Mouse (Mus musculus): Measurements from ENCODE around the gene Tnfaip2. TPM values are rescaled to one million over a fixed set of nuclear protein-coding genes. Genes with fewer than 3 reads are reported as not detected.

Gene Tnfaip2
- polyA plus RNA-seq, 1 experiment from 2014 or later: 11.2 TPM

DNA sequence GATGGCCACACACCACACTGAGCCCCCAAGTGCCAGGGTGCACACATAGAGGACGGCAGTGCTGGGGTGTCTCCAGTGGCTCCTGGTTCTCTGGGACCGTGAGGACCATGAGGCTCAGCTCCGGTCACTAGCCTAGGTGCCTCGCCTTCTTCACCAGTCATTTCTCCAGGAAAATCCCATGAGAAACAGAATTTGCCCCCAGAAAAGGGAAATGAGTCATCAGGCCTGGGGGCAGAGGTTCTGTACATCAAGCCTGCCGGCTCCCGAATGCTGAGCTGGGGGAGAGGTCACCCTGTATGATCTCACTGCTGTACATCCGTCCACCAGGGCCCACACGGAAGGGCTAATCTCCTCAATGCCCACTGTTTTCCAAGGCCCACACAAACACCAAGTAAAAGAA is 13.6 kb downstream of the Tnfaip2 start:
- Histone ChIP-seq H3K4me1 (ENCODE audit: control insufficient read depth, insufficient read depth, low read length) (peaks cover 12% of the 10 kb centered on the region), H3K27ac (ENCODE audit: low read depth, low read length) (no peak overlapping the region), H3K9me3 (replicated peaks; ENCODE audit: control insufficient read depth, low read length) (no peaks in the 10 kb centered on the region), H3K9ac (ENCODE audit: low read depth, low read length) (peak overlapping the region; percentile 24; the same call in 1 of the 2 replicates), H3K4me3 (ENCODE audit: low read depth, low read length) (no peak overlapping the region), H3K36me3 (ENCODE audit: control insufficient read depth, insufficient read depth, low read length) (no peaks in the 10 kb centered on the region), H3K4me2 (no peak overlapping the region), H3K27me3 (ENCODE audit: control insufficient read depth, insufficient read depth, low read length) (peaks cover 20% of the 10 kb centered on the region; the same call in 1 of the 2 replicates)
- WGBS (ENCODE audit: insufficient replicate concordance): 49% methylated on average over 8 of the region's 8 CpGs
- ATAC-seq (replicated peaks; ENCODE audit: insufficient number of reproducible peaks, low FRiP score, low TSS enrichment): no peak

GRCm38 (mm10) chr12:111457742-111458141 is 15.5 kb downstream of the Tnfaip2 start:
- no peaks in the 10 kb centered on the region for H3K9me3 ChIP-seq (replicated peaks; ENCODE audit: control insufficient read depth, low read length)
- H3K36me3 ChIP-seq (ENCODE audit: control insufficient read depth, insufficient read depth, low read length): no peaks in the 10 kb centered on the region
- no peak overlapping the region for H3K9ac ChIP-seq (ENCODE audit: low read depth, low read length)
- no peak for ATAC-seq (replicated peaks; ENCODE audit: insufficient number of reproducible peaks, low FRiP score, low TSS enrichment)
- peaks cover 11% of the 10 kb centered on the region; the same call in 1 of the 2 replicates for H3K27me3 ChIP-seq (ENCODE audit: control insufficient read depth, insufficient read depth, low read length)
- H3K4me3 ChIP-seq (ENCODE audit: low read depth, low read length): no peak overlapping the region
- 79% methylated on average over 1 of the region's 1 CpGs for WGBS (ENCODE audit: insufficient replicate concordance)
- H3K4me1 ChIP-seq (ENCODE audit: control insufficient read depth, insufficient read depth, low read length): peaks cover 21% of the 10 kb centered on the region
- no peak overlapping the region for H3K27ac ChIP-seq (ENCODE audit: low read depth, low read length)
- no peak overlapping the region for H3K4me2 ChIP-seq

- H3K4me2 ChIP-seq: no peak overlapping the region
- H3K9me3 ChIP-seq (replicated peaks; ENCODE audit: control insufficient read depth, low read length): no peaks in the 10 kb centered on the region
- no peaks in the 10 kb centered on the region for H3K36me3 ChIP-seq (ENCODE audit: control insufficient read depth, insufficient read depth, low read length)
- peaks cover 12% of the 10 kb centered on the region for H3K4me1 ChIP-seq (ENCODE audit: control insufficient read depth, insufficient read depth, low read length)
- H3K27me3 ChIP-seq (ENCODE audit: control insufficient read depth, insufficient read depth, low read length): peaks cover 5% of the 10 kb centered on the region; the same call in 1 of the 2 replicates
- no peak overlapping the region for H3K27ac ChIP-seq (ENCODE audit: low read depth, low read length)
- ATAC-seq (replicated peaks; ENCODE audit: insufficient number of reproducible peaks, low FRiP score, low TSS enrichment): no peak
- no peak overlapping the region for H3K9ac ChIP-seq (ENCODE audit: low read depth, low read length)
- 77% methylated on average over 7 of the region's 7 CpGs for WGBS (ENCODE audit: insufficient replicate concordance)
- no peak overlapping the region for H3K4me3 ChIP-seq (ENCODE audit: low read depth, low read length)
Measured at GRCm38 (mm10) chr12:111463570-111463969, 21.3 kb downstream of the Tnfaip2 start.

DNA sequence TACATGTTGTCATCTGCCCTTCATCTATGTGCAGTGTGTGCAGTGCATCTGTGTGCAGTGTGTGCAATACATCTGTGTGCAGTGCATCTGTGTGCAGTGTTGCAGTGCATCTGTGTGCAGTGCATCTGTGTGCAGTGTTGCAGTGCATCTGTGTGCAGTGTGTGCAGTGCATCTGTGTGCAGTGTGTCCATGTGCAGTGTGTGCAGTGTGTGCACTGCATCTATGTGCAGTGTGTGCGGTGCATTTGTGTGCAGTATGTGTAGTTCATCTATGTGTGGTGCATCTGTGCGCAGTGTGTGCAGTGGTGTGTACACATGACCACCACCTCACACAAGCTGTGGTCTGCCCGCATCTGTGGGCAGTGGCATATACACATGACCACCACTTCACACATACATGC is 24.1 kb downstream of the Tnfaip2 start:
- Histone ChIP-seq H3K4me3 (ENCODE audit: low read depth, low read length) (no peak overlapping the region), H3K27me3 (ENCODE audit: control insufficient read depth, insufficient read depth, low read length) (no peaks in the 10 kb centered on the region), H3K9me3 (replicated peaks; ENCODE audit: control insufficient read depth, low read length) (no peaks in the 10 kb centered on the region), H3K4me1 (ENCODE audit: control insufficient read depth, insufficient read depth, low read length) (peaks cover 4% of the 10 kb centered on the region), H3K4me2 (no peak overlapping the region), H3K9ac (ENCODE audit: low read depth, low read length) (no peak overlapping the region), H3K27ac (ENCODE audit: low read depth, low read length) (no peak overlapping the region), H3K36me3 (ENCODE audit: control insufficient read depth, insufficient read depth, low read length) (no peaks in the 10 kb centered on the region)
- no peak for ATAC-seq (replicated peaks; ENCODE audit: insufficient number of reproducible peaks, low FRiP score, low TSS enrichment)
- WGBS (ENCODE audit: insufficient replicate concordance): 90% methylated on average over 3 of the region's 3 CpGs

DNA sequence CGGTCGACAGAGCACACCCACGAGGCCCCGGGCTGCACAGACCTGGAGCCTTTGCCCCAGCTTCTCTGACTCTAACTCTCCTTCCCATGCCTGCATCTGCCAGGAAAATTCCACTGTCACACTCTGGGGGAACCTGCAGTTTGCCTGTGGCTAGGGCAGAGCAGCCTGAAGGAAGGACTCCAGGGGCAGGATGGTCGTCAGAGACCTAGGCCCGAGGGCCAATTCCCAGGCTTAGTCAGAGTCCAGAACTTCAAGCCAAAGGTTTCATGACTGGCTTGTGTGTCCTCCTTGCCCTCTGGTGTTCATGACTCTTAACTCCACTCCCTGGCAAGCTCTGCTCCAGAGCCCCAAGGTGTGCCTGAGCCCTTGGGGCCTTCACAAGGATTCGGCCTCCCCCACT is 25.9 kb downstream of the Tnfaip2 start:
- H3K9me3 ChIP-seq (replicated peaks; ENCODE audit: control insufficient read depth, low read length): no peaks in the 10 kb centered on the region
- H3K9ac ChIP-seq (ENCODE audit: low read depth, low read length): no peak overlapping the region
- no peak overlapping the region for H3K27ac ChIP-seq (ENCODE audit: low read depth, low read length)
- no peak overlapping the region for H3K4me2 ChIP-seq
- no peak for ATAC-seq (replicated peaks; ENCODE audit: insufficient number of reproducible peaks, low FRiP score, low TSS enrichment)
- no peaks in the 10 kb centered on the region for H3K36me3 ChIP-seq (ENCODE audit: control insufficient read depth, insufficient read depth, low read length)
- 78% methylated on average over 7 of the region's 7 CpGs for WGBS (ENCODE audit: insufficient replicate concordance)
- no peaks in the 10 kb centered on the region for H3K27me3 ChIP-seq (ENCODE audit: control insufficient read depth, insufficient read depth, low read length)
- no peaks in the 10 kb centered on the region for H3K4me1 ChIP-seq (ENCODE audit: control insufficient read depth, insufficient read depth, low read length)
- no peak overlapping the region for H3K4me3 ChIP-seq (ENCODE audit: low read depth, low read length)

- Histone ChIP-seq H3K36me3 (ENCODE audit: control insufficient read depth, insufficient read depth, low read length) (no peaks in the 10 kb centered on the region), H3K27me3 (ENCODE audit: control insufficient read depth, insufficient read depth, low read length) (no peaks in the 10 kb centered on the region), H3K9ac (ENCODE audit: low read depth, low read length) (no peak overlapping the region), H3K4me2 (no peak overlapping the region), H3K4me1 (ENCODE audit: control insufficient read depth, insufficient read depth, low read length) (no peaks in the 10 kb centered on the region), H3K27ac (ENCODE audit: low read depth, low read length) (no peak overlapping the region), H3K4me3 (ENCODE audit: low read depth, low read length) (no peak overlapping the region), H3K9me3 (replicated peaks; ENCODE audit: control insufficient read depth, low read length) (no peaks in the 10 kb centered on the region)
- 0 out of 2 replicates have a peak, but pooled peaks have one; percentile 52 for ATAC-seq (replicated peaks; ENCODE audit: insufficient number of reproducible peaks, low FRiP score, low TSS enrichment)
- 11% methylated on average over 8 of the region's 8 CpGs for WGBS (ENCODE audit: insufficient replicate concordance)
Measured at GRCm38 (mm10) chr12:111469507-111469906, 27.2 kb downstream of the Tnfaip2 start.

DNA sequence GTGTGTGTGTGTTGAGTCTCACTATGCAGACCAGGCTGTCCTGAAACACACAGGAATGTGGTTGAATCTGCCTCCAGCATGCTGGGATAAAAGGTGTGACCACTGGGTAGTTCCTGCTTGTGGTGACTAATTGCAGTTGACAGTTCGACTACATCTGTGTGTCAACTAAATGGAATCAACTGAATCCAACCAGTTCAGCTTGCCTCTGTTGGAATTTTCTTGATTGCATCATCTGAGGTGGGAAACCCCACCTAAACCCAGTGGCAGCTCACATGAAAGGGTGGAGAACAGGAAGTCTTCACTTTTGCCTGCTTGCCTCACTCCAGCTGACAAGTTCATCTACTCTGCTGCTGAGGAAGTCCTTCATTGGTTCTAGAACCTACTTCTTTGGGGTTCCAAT is 28.9 kb downstream of the Tnfaip2 start:
- no peak overlapping the region for H3K9ac ChIP-seq (ENCODE audit: low read depth, low read length)
- no peaks in the 10 kb centered on the region for H3K9me3 ChIP-seq (replicated peaks; ENCODE audit: control insufficient read depth, low read length)
- H3K36me3 ChIP-seq (ENCODE audit: control insufficient read depth, insufficient read depth, low read length): no peaks in the 10 kb centered on the region
- H3K4me3 ChIP-seq (ENCODE audit: low read depth, low read length): no peak overlapping the region
- no peak for ATAC-seq (replicated peaks; ENCODE audit: insufficient number of reproducible peaks, low FRiP score, low TSS enrichment)
- 58% methylated on average over 1 of the region's 1 CpGs for WGBS (ENCODE audit: insufficient replicate concordance)
- H3K27ac ChIP-seq (ENCODE audit: low read depth, low read length): no peak overlapping the region
- H3K4me2 ChIP-seq: no peak overlapping the region
- H3K4me1 ChIP-seq (ENCODE audit: control insufficient read depth, insufficient read depth, low read length): no peaks in the 10 kb centered on the region
- no peaks in the 10 kb centered on the region for H3K27me3 ChIP-seq (ENCODE audit: control insufficient read depth, insufficient read depth, low read length)

GRCm38 (mm10) chr12:111471721-111472120 is 29.5 kb downstream of the Tnfaip2 start:
- no peaks in the 10 kb centered on the region for H3K9me3 ChIP-seq (replicated peaks; ENCODE audit: control insufficient read depth, low read length)
- H3K4me1 ChIP-seq (ENCODE audit: control insufficient read depth, insufficient read depth, low read length): no peaks in the 10 kb centered on the region
- H3K36me3 ChIP-seq (ENCODE audit: control insufficient read depth, insufficient read depth, low read length): no peaks in the 10 kb centered on the region
- H3K4me3 ChIP-seq (ENCODE audit: low read depth, low read length): no peak overlapping the region
- no peaks in the 10 kb centered on the region for H3K27me3 ChIP-seq (ENCODE audit: control insufficient read depth, insufficient read depth, low read length)
- H3K27ac ChIP-seq (ENCODE audit: low read depth, low read length): no peak overlapping the region
- 66% methylated on average over 3 of the region's 3 CpGs for WGBS (ENCODE audit: insufficient replicate concordance)
- no peak overlapping the region for H3K9ac ChIP-seq (ENCODE audit: low read depth, low read length)
- no peak for ATAC-seq (replicated peaks; ENCODE audit: insufficient number of reproducible peaks, low FRiP score, low TSS enrichment)
- no peak overlapping the region for H3K4me2 ChIP-seq

- H3K36me3 ChIP-seq (ENCODE audit: control insufficient read depth, insufficient read depth, low read length): no peaks in the 10 kb centered on the region
- no peak overlapping the region for H3K9ac ChIP-seq (ENCODE audit: low read depth, low read length)
- ATAC-seq (replicated peaks; ENCODE audit: insufficient number of reproducible peaks, low FRiP score, low TSS enrichment): no peak
- 75% methylated on average over 5 of the region's 5 CpGs for WGBS (ENCODE audit: insufficient replicate concordance)
- H3K9me3 ChIP-seq (replicated peaks; ENCODE audit: control insufficient read depth, low read length): no peaks in the 10 kb centered on the region
- H3K27ac ChIP-seq (ENCODE audit: low read depth, low read length): no peak overlapping the region
- no peaks in the 10 kb centered on the region for H3K4me1 ChIP-seq (ENCODE audit: control insufficient read depth, insufficient read depth, low read length)
- no peaks in the 10 kb centered on the region for H3K27me3 ChIP-seq (ENCODE audit: control insufficient read depth, insufficient read depth, low read length)
- no peak overlapping the region for H3K4me3 ChIP-seq (ENCODE audit: low read depth, low read length)
- H3K4me2 ChIP-seq: no peak overlapping the region
Measured at GRCm38 (mm10) chr12:111472886-111473285, 30.6 kb downstream of the Tnfaip2 start.
